Mouse (Mus musculus): Measurements from ENCODE around the gene Tia1.
"Not testable (repeated sequence)": the region's sequence is repeated elsewhere in the genome, so short reads cannot be mapped to it uniquely, and the experiment has no call there.

Gene Tia1

DNA sequence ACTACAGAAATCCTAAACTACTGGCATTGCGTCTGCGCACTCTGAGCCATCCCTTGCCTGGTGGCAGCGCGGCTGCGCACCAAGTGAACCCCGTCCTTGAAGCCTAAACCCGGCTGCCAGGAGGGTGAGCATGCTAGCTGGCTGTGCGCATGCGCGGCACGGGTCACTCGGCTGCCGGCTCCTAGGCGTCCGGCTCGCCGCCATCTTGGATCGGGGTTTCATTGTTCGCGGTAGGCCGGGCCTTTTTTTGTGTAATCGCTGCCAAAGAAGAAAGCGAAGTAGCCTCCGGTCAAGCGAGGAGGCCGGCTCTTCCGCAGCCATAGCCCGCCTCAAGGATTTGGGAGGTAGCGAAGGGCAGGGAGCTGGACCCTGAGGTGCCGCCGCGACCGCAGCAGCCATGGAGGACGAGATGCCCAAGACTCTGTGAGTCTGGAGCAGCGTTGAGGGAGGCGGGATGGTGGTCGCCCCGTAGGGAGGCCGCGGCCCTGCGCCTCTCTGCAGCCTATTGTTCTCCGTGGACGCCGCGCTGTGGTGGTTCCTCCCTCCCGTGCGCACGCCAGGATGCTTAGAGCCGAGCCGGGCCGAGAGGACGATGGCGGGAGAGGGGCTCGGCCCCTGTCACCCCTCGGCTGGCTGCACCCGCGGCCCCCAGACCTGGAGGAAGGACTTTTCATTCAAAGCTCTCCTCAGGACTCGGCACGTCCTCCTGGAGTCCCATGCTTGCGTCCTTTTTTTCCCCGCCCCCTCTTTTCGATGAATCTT is at the start of gene Tia1:
Gene Tia1, plus strand, starts transcription at position 120 of the 762 bp plus-strand sequence.
- DNase-seq (ENCODE audit: low spot score in 2 of 2), result peak; percentile 96

DNA sequence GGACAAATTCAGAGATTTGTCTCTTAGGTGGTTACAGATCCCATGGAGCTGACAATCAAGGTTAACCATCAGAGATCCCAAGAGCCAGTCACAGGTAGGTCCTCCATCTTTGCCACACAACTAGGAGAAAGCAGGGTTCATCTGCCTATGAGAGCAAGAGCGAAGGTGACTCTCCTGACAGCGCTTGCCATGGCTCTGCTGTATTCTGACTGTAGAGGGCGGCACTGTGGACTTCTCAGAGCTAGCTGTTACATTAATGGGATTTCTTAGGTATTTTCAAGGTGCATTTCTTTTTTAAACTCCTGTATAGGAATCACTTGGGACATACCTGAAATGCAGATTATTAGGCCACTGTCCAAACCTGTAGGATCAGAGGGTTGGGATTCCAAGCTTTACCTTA is 49.1 kb upstream of the Tia1 start:
- DNase-seq (ENCODE audit: low spot score in 2 of 2), result no peak

- DNase-seq (ENCODE audit: low spot score in 2 of 2), result no peak
These were observed 47.1 kb upstream of the Tia1 start for GRCm38 (mm10) chr6:86356956-86357355.

- no peak for DNase-seq (ENCODE audit: low spot score in 2 of 2)
These were observed 43.3 kb upstream of the Tia1 start for GRCm38 (mm10) chr6:86360691-86361090.

GRCm38 (mm10) chr6:86361373-86361772 is 42.6 kb upstream of the Tia1 start:
- DNase-seq (ENCODE audit: low spot score in 2 of 2), result no peak

- peak; percentile 74 to 79 for DNase-seq (ENCODE audit: low spot score in 2 of 2)
These were observed 39.4 kb upstream of the Tia1 start for GRCm38 (mm10) chr6:86364442-86365141.

DNA sequence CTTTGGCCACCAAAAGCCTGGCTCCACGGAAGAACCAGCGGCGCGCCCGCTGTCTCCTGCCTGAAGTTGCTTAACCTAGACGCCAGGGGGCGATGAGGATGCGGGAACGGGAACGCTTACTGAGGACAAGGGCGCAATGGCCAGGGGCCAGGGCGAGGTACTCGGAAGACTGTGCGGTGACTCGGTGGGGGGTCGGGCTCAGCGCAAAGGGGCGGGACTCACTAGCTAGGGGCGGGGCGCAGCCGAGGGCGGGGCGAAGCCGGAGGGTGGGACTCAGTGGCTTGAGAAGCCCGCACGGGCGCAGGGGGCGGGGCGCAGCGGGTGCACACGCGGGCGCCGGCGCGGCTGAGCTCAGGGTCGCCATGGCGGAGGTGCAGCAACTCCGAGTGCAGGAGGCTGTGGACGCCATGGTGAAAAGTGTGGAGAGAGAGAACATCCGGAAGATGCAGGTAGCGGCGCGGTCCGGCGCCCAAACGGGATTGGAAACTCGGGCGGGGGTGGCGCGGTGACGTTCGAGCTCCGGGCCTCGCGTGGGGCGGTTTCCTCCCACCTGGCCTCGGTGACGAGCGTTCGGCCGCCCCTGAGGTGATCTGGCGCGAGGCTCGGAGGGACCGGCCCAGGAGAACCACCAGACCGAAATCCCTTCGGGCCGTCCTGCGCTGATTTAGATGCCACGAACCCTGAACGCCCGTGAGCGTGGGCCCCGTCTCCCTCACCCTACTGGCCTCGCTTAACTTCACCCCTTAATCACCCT is 38.5 kb upstream of the Tia1 start, which contains the start of gene Fam136a:
Gene Fam136a, plus strand, starts transcription at position 276 of the 754 bp plus-strand sequence.
- peak; percentile 87 to 89 for DNase-seq (ENCODE audit: low spot score in 2 of 2)

DNA sequence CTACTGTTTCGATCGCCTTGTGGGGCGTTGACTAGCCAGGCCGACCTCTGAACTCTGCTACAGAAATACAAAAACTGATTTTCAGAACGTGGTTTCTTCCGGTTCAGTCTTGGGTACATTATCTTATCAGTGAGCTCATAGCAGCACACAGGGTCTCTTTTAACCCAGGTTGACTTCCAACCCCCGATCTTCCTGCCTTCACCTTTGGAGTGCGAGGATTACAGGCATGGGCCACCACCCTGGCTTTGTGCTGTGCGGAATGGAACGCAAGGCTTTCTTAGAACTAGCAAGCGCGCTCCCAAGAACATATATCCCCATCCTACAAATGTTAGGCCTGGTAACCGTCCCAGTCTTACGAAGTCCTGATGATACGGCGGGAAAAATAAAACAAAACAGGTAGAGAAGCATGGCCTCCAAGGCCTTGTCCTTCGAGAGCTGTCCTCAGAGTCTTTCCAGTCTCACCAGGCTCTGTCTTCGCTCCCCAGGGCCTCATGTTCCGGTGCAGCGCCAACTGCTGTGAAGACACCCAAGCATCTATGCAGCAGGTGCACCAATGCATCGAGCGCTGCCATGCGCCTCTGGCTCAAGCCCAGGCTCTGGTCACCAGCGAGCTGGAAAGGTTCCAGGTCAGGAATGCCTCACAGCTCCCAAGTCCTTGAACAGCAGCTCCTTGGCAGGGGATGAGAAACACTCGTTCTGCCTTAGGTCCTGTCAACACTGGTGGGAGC is 37.7 kb upstream of the Tia1 start:
- peak in 1 of 2 experiments; percentile 31 for DNase-seq (ENCODE audit: low spot score in 2 of 2)

GRCm38 (mm10) chr6:86366853-86367249 is 37.2 kb upstream of the Tia1 start:
- no peak for DNase-seq (ENCODE audit: low spot score in 2 of 2)

DNA sequence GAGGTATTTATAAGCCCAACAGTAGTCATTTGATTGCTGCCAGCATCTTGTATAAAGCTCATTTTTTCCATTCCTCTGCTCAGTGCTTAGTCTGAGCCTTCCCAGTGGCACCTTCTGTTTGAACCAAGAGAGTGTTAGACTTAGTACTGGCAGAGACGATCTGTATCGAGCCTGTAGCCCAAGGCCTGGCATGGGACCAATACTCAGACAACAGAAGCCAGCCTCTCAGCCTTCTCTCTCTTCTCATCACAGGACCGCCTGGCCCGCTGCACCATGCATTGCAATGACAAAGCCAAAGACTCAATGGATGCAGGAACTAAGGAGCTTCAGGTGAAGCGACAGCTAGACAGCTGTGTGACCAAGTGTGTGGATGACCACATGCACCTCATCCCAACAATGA is 35.5 kb upstream of the Tia1 start:
- DNase-seq (ENCODE audit: low spot score in 2 of 2), result no peak

- no peak for DNase-seq (ENCODE audit: low spot score in 2 of 2)
These were observed 33.8 kb upstream of the Tia1 start for GRCm38 (mm10) chr6:86370093-86370713.

GRCm38 (mm10) chr6:86370764-86371339 is 33.2 kb upstream of the Tia1 start, which contains the start of gene Snrpg:
Snrpg (plus strand) TSS chr6:86371304.
- no peak for DNase-seq (ENCODE audit: low spot score in 2 of 2)

DNA sequence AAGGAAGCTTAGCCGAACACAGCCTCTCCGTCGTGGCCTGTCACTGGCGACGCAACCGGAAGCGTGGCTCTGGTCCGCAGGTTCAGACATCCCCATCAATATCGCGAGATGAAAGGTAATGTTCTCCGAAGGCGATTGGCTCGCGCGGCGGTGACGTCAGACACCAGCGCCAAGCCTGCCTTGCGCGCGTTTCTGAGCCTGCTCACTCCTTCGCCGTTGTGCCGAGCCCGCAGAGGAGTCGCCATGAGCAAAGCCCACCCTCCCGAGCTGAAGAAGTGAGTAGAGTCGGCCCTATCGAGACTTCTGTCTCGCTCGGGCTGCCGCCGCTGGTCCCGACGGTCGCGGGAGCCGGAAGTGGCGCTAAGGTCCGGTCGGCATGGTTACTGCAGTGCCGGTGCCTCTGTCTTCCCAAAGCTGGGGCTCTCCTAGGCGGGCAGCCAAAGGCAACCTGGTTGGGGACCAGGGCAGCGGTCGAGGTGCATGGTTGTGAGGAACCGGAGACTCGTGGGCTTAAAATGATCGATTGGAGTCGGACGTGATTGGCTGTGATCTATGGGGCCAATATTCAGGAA is 32.6 kb upstream of the Tia1 start:
- DNase-seq (ENCODE audit: low spot score in 2 of 2), result peak; percentile 96 to 97

GRCm38 (mm10) chr6:86371950-86372516 is 32.0 kb upstream of the Tia1 start:
- no peak for DNase-seq (ENCODE audit: low spot score in 2 of 2)

- no peak for DNase-seq (ENCODE audit: low spot score in 2 of 2)
These were observed 30.5 kb upstream of the Tia1 start for GRCm38 (mm10) chr6:86373556-86373955.

DNA sequence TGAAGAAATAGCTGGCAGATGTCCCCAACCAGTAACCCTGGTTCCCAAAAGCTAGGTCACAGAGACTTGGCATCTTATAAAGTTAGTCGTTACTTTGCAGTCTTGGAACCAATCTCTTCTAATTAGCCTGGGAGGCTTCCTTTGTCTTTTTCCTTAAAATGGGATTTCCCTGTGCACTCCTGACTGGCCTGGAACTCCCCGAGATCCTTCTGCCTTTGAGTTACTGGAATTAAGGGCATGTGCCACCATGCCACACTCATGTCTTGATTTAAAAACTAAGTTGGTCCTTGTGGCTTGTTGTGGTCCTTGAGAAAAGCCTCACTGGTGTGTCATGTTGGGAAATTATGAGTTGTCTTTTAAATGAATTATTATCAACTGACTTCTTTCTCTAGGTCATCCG is 25.7 kb upstream of the Tia1 start:
- DNase-seq (ENCODE audit: low spot score in 2 of 2), result no peak

DNA sequence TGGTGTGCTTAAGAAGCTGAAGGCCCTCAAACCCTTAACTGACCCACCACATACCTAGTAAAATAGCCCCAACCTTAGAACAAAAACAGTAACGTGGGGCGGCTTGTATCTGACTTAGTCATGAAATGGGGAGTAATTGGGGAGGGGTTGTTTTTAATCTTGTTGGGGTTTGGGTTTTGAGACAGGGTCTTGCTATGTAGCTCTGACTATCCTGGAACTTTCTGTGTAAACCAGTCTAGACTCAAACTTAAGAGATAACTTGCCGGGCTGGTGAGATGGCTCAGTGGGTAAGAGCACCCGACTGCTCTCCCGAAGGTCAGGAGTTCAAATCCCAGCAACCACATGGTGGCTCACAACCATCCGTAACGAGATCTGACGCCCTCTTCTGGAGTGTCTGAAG is 23.9 kb upstream of the Tia1 start:
- not testable (repeated sequence) for DNase-seq (ENCODE audit: low spot score in 2 of 2)

- DNase-seq (ENCODE audit: low spot score in 2 of 2), result no peak
These were observed 21.5 kb upstream of the Tia1 start for GRCm38 (mm10) chr6:86382551-86382950.

DNA sequence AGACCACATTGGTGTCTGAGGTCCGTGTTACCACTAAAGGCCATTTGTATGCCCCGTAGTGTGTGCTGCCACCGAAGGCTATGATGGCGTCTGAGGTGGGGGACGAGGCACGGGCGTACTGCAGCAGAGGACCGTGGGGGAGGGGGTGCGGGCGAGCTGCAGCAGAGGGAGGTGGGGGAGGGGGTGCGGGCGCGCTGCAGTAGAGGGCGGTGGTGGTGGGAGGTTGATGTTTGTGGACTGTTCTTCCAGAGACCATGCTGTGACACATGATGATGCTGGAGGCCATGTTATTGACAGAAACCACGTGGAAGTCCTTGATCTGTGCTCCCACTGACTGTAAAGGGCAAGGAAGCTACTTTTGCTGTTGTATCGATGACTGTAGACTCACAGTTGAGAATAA is 20.6 kb upstream of the Tia1 start:
- DNase-seq (ENCODE audit: low spot score in 2 of 2), result no peak

GRCm38 (mm10) chr6:86384692-86385091 is 19.3 kb upstream of the Tia1 start:
- no peak for DNase-seq (ENCODE audit: low spot score in 2 of 2)
